15 mouse cellular contexts compared by ENCODE assay signal in the genomic region with DNA sequence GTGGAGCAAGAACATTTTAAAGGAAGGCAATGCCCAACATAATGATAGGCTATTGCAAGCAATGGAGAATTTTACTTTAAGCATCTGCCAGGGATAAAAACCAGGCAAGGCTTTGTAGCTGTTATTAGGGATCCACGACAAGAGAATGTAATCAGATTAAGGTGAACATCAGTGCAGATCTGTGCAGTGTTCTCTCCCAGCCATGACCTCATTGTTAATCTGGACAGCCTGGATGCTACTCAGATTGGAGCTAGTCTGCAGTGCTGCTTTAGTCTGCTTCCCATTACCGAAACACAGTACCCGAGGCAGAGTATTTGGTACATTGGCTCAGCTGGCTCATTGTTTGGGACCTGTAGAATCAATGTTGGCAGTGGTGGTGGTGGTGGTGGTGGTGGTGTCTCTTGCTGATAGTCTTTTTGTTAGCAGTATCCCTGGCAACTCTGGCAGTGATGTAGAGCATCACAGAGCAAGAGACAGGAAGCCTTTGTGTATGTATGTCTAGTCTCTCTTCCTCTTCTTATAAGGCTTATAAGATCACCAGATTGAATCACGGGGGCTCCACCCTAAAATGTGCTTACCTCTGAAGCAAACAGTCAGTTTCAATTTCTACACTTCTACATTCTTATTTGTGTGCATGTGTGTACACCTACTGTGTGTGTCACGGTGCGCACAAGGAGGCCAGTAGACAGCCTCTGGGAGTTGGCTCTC. TPM values are rescaled to one million over a fixed set of nuclear protein-coding genes. Genes with fewer than 3 reads are reported as not detected.
DNase-seq lines count a peak whose midpoint lies in the region; ATAC-seq lines count a peak whose summit lies in the region.
"Had no signal": no experiment of that assay in that cellular context is flagged by ENCODE, and none has a peak within 500 bp of the region (broad histone marks: within the 10 kb centered on the region; RNA-seq: fewer than 3 reads in every experiment).

No protein-coding gene starts in this region.

- DNase-seq in layer of hippocampus, adult 11-12 months (ENCODE audit: low spot score): peak; percentile 9
- no peak for DNase-seq in layer of hippocampus, postnatal 10 days (ENCODE audit: low spot score in 2 of 2)
- peak; percentile 83 to 88 for DNase-seq in B cell, adult 2 months
- no peak for DNase-seq in gastrocnemius, adult 8-10 months (ENCODE audit: low spot score in 2 of 2)
- DNase-seq: adrenal gland, postnatal 10 days; cerebellum, postnatal 25 days; gastrocnemius, postnatal 25 days; lung, embryonic 14.5 days; midbrain, embryonic 14.5 days had no signal

- peak; percentile 23 for ATAC-seq in common myeloid progenitor, adult 5-6 weeks (replicated peaks; ENCODE audit: low read depth, poor library complexity, severe bottlenecking)
- ATAC-seq in megakaryocyte progenitor cell, adult 5-6 weeks (replicated peaks; ENCODE audit: poor library complexity): peak; percentile 10; the same call in 1 of the 2 replicates
- ATAC-seq in megakaryocyte-erythroid progenitor cell, adult 5-6 weeks (replicated peaks; ENCODE audit: low FRiP score, low TSS enrichment, poor library complexity, severe bottlenecking): no peak
- ATAC-seq in erythroblast, adult 5-6 weeks (replicated peaks; ENCODE audit: low FRiP score, poor library complexity, severe bottlenecking): no peak
- ATAC-seq: forebrain, embryonic 14.5 days; Patski had no signal

RNA-seq across cellular contexts. Expression of gene Glcci1, which starts 4.7 kb away (rescaled TPM):
- total RNA-seq in layer of hippocampus, postnatal 10 days (2021): 10 to 100 TPM; 29.3 to 36.4 TPM
- total RNA-seq in common myeloid progenitor, adult 5-6 weeks (2017): 0.46 TPM in 1 of 2 replicates, not detected in the other
- total RNA-seq in megakaryocyte progenitor cell, adult 5-6 weeks (2015): 5.1 and 7.1 TPM in 2 replicates
- 0.54 and 5.1 TPM in 2 replicates for total RNA-seq in megakaryocyte progenitor cell, adult 5-6 weeks (2017)
- total RNA-seq in gastrocnemius, adult 8-10 months (2022): 1 to 10 TPM; 2.3 to 4.0 (median 3.6) TPM
- total RNA-seq in megakaryocyte-erythroid progenitor cell, adult 5-6 weeks (2014; fragmentation: Nextera tagmentation): 11.0 and 16.9 TPM in 2 replicates
- total RNA-seq in megakaryocyte-erythroid progenitor cell, adult 5-6 weeks (2017): 3.0 and 7.0 TPM in 2 replicates
- 1.7 TPM in 1 of 2 replicates, not detected in the other for total RNA-seq in erythroblast, adult 5-6 weeks (2015; ENCODE audit: low replicate concordance)
- 4.2 and 4.3 TPM in 2 replicates for total RNA-seq in erythroblast, adult 5-6 weeks (2017; ENCODE audit: low replicate concordance)

Comparison
In these comparisons a context has a peak if more than half of its experiments do, and no peak if none do; other contexts are left out.
1. DNase-seq: peak in layer of hippocampus, adult 11-12 months (single experiment) and B cell, adult 2 months (2 of 2); none in layer of hippocampus, postnatal 10 days (0 of 2) and gastrocnemius, adult 8-10 months (0 of 2).
2. ATAC-seq: peak in common myeloid progenitor, adult 5-6 weeks (single experiment) and megakaryocyte progenitor cell, adult 5-6 weeks (single experiment); none in megakaryocyte-erythroid progenitor cell, adult 5-6 weeks (single experiment) and erythroblast, adult 5-6 weeks (single experiment).